Mouse (Mus musculus) kidney, adult 2 months (tissue): ENCODE data around the gene Clcnkb. TPM values are rescaled to one million over a fixed set of nuclear protein-coding genes. Genes with fewer than 3 reads are reported as not detected.

Source experiments
- DNase-seq: peaks from one replicate; pipeline ENCODE4 v3.0.0; 2021
- H3K27ac ChIP-seq: fragments of 200-500 bp; 2 replicates; pipeline ENCODE4 v1.5.1; 2012; ENCODE audit warnings: low read depth, low read length, control low read depth, inconsistent platforms; ENCODE audit not compliant: insufficient read depth
- H3K27me3 ChIP-seq: fragments of 200-500 bp; replicated peaks from 2 replicates; pipeline ENCODE4 v1.6.1; 2012; ENCODE audit warnings: mild to moderate bottlenecking, moderate library complexity, low read length, inconsistent platforms; ENCODE audit not compliant: control insufficient read depth, insufficient read depth
- H3K36me3 ChIP-seq: fragments of 200-500 bp; 2 replicates; pipeline ENCODE4 v1.6.1; 2012; ENCODE audit warnings: mild to moderate bottlenecking, moderate library complexity, low read length, inconsistent platforms; ENCODE audit not compliant: control insufficient read depth, insufficient read depth
- H3K4me1 ChIP-seq: fragments of 200-500 bp; 2 replicates; pipeline ENCODE4 v1.6.1; 2011; ENCODE audit warnings: low read length; ENCODE audit not compliant: control insufficient read depth, insufficient read depth
- H3K4me3 ChIP-seq: fragments of 200-500 bp; 2 replicates; pipeline ENCODE4 v1.5.1; 2011; ENCODE audit warnings: mild to moderate bottlenecking, low read depth, low read length, control low read depth; ENCODE audit not compliant: insufficient read depth
- CTCF ChIP-seq: fragments of 200-500 bp; conservative IDR thresholded peaks from 2 replicates; pipeline ENCODE4 v1.5.1; 2011; ENCODE audit warnings: low read depth, mild to moderate bottlenecking, control low read depth, low read length, moderate library complexity, mixed read lengths; ENCODE audit not compliant: insufficient read depth, insufficient read length
- POLR2A ChIP-seq: fragments of 200-500 bp; IDR thresholded peaks from one replicate; pipeline ENCODE4 v1.6.1; 2011; ENCODE audit warnings: low read depth, low read length, control low read depth
- WGBS: fragments of 180-500 bp; shearing (Covaris S2); methylation state at CpG from one replicate; pipeline ENCODE4 v1.1.7; 2018; 5-methylcytosine and 5-hydroxymethylcytosine counted together
- polyA plus RNA-seq: library from polyadenylated mRNA; depleted of rRNA; stranded (reverse); fragments of >200 nt; gene quantifications from 2 replicates; pipeline ENCODE4 v1.2.3, GENCODE M21; 2012

Clcnkb gene
- polyA plus RNA-seq, 1 experiment, result 286 TPM

DNA sequence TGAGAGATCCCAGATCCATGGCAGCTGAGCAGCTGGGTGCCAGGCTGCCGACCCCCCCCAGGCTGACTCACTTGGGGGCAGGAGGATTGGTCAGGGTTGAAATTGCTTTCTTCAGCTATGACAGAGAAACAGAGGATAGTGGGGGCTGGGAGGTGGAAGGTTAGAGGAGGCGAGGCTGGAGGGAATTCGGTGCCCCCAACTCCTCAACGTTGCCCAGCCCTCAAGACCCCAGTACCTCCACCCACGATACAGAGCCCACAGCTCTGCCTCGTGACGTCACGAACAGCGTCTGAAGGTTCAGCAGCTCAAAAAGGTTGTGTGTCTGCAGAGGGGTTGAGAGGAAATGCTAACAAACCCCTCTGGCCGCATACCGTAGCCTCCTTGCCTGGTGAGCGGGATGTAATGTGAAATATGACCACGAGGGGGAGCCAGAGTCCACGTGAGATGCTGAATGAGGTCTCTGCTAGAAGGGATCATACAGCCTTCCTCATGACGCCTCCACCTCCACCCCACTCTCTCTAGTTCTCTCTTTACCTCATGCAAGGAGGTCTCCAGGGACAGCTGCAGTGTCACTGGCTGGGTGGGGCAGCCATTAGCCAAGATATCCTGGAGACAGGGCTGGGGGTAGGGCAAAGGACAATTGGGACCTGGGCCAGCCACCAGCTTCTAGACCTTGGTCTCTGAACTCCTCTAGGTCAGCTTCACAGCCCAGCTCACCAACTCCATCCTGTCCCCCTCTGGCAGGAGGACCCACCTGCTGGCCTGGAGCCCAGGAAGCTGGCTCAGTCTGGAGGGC is 11.1 kb downstream of the Clcnkb start:
- WGBS, result 16% methylated on average over 15 of the region's 15 CpGs
- Histone ChIP-seq H3K27me3 (no peaks in the 10 kb centered on the region), H3K4me3 (no peak overlapping the region), H3K4me1 (peaks cover 10% of the 10 kb centered on the region; the same call in 1 of the 2 replicates), H3K27ac (no peak overlapping the region), H3K36me3 (no peaks in the 10 kb centered on the region)
- DNase-seq, result peak; percentile 87
- TF ChIP-seq POLR2A, result no peak
- TF ChIP-seq CTCF, result peak; percentile 98

DNA sequence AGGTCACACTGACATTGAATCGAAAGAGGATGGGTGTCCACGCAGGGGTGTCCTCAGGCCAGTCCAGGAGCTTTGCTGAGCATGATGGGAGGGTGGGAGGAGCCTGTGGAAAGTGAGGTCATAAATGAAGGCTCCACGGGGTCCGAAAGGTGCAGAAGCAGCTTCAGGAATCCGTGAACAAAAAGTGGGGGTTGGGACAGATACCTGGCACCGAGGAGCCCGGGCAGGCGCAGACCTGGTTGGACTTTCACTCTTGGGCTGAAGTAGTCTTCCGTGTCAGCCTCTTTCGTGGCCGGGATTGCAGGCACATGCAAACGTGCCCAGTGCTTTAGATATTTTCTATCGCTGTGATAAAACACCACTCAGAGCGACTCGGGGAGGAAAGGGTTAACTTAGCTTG is 15.6 kb downstream of the Clcnkb start:
- TF ChIP-seq CTCF (no peak), POLR2A (no peak)
- WGBS, result 42% methylated on average over 15 of the region's 15 CpGs
- peak overlapping the region; percentile 42; the same call in 1 of the 2 replicates for H3K27ac ChIP-seq
- no peaks in the 10 kb centered on the region for H3K27me3 ChIP-seq
- H3K4me1 ChIP-seq, result no peaks in the 10 kb centered on the region
- peak overlapping the region; percentile 7; the same call in 1 of the 2 replicates for H3K4me3 ChIP-seq
- no peaks in the 10 kb centered on the region for H3K36me3 ChIP-seq
- DNase-seq, result peak; percentile 85

- H3K4me1 ChIP-seq, result no peaks in the 10 kb centered on the region; the same call in 1 of the 2 replicates
- 40% methylated on average over 12 of the region's 12 CpGs for WGBS
- H3K27ac ChIP-seq, result peak within 1 kb of the TSS; percentile 66
- peak; percentile 75 for DNase-seq
- no peak for TF ChIP-seq CTCF
- TF ChIP-seq POLR2A, result peak; percentile 49
- peak within 1 kb of the TSS; percentile 39 for H3K4me3 ChIP-seq
- H3K36me3 ChIP-seq, result no peaks in the 10 kb centered on the region
- H3K27me3 ChIP-seq, result no peaks in the 10 kb centered on the region
Observed at GRCm38 (mm10) chr4:141398545-141398944, 17.3 kb downstream of the Clcnkb start, which contains the start of gene Clcnka. Gene Clcnka, minus strand, starts transcription at chr4:141398724.

GRCm38 (mm10) chr4:141397861-141398260 is 18.0 kb downstream of the Clcnkb start:
- no peak for DNase-seq
- no peak for TF ChIP-seq POLR2A
- no peak for TF ChIP-seq CTCF
- no peaks in the 10 kb centered on the region for H3K27me3 ChIP-seq
- no peaks in the 10 kb centered on the region for H3K36me3 ChIP-seq
- no peaks in the 10 kb centered on the region; the same call in 1 of the 2 replicates for H3K4me1 ChIP-seq
- peak overlapping the region; percentile 39 for H3K4me3 ChIP-seq
- H3K27ac ChIP-seq, result peak overlapping the region; percentile 24; the same call in 1 of the 2 replicates
- 68% methylated on average over 12 of the region's 12 CpGs for WGBS

GRCm38 (mm10) chr4:141394751-141395150 is 21.1 kb downstream of the Clcnkb start:
- no peaks in the 10 kb centered on the region; the same call in 1 of the 2 replicates for H3K4me1 ChIP-seq
- DNase-seq, result no peak
- peak overlapping the region; percentile 53; the same call in 1 of the 2 replicates for H3K27ac ChIP-seq
- no peak for TF ChIP-seq CTCF
- no peak for TF ChIP-seq POLR2A
- WGBS, result 24% methylated on average over 16 of the region's 16 CpGs
- H3K36me3 ChIP-seq, result no peaks in the 10 kb centered on the region
- H3K27me3 ChIP-seq, result no peaks in the 10 kb centered on the region
- peak overlapping the region; percentile 14; the same call in 1 of the 2 replicates for H3K4me3 ChIP-seq

DNA sequence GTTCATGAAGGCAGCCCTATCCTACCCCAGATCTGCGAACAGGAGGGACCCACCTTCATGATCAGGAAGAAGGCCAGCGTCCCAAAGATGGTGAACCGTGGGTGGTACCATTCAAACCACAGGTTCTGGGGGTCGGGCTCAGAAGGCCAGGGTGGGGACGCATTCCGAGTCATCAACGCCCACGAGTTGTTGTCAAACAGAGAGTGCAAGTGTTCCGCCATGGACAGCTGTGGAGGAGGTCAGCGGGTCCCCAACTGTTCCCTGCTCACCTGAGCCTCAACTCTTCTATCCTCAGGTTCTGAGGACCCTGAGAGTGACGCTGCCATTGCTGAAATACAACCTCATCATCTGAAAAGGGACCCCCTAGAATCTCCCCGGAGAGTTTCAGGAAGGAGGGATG is 24.5 kb downstream of the Clcnkb start:
- no peak for TF ChIP-seq POLR2A
- no peak for TF ChIP-seq CTCF

GRCm38 (mm10) chr4:141389366-141390150 is 26.3 kb downstream of the Clcnkb start:
- Histone ChIP-seq H3K4me1 (no peaks in the 10 kb centered on the region; the same call in 1 of the 2 replicates), H3K4me3 (no peak overlapping the region), H3K27me3 (no peaks in the 10 kb centered on the region), H3K36me3 (no peaks in the 10 kb centered on the region), H3K27ac (no peak overlapping the region)
- WGBS, result 56% methylated on average over 18 of the region's 18 CpGs
- no peak for TF ChIP-seq POLR2A
- TF ChIP-seq CTCF, result no peak
- DNase-seq, result peak; percentile 52

More for the DNA sequence above, 24.5 kb downstream of the Clcnkb start:
- no peak overlapping the region for H3K4me3 ChIP-seq
- H3K4me1 ChIP-seq, result no peaks in the 10 kb centered on the region; the same call in 1 of the 2 replicates
- H3K36me3 ChIP-seq, result no peaks in the 10 kb centered on the region
- no peaks in the 10 kb centered on the region for H3K27me3 ChIP-seq
- no peak overlapping the region for H3K27ac ChIP-seq
- WGBS, result 82% methylated on average over 12 of the region's 12 CpGs
- DNase-seq, result no peak
